Comparison of ENCODE assay signal across 13 mouse cellular contexts in genomic region chr1:80224839-80225412, GRCm38 (mm10). TPM values are rescaled to one million over a fixed set of nuclear protein-coding genes. Genes with fewer than 3 reads are reported as not detected.
DNase-seq lines count a peak whose midpoint lies in the region; ATAC-seq and TF ChIP-seq lines count a peak whose summit lies in the region.
"Had no signal": no experiment of that assay in that cellular context is flagged by ENCODE, and none has a peak within 500 bp of the region (broad histone marks: within the 10 kb centered on the region; RNA-seq: fewer than 3 reads in every experiment).

No protein-coding gene starts in this region.

- no peaks in the 10 kb centered on the region for H3K36me3 ChIP-seq in heart, postnatal 0 days (replicated peaks; ENCODE audit: control insufficient read depth, insufficient read depth, low read length)
- no peaks in the 10 kb centered on the region for H3K36me3 ChIP-seq in heart, embryonic 10.5 days
- no peaks in the 10 kb centered on the region for H3K36me3 ChIP-seq in lung, embryonic 15.5 days
- no peaks in the 10 kb centered on the region for H3K36me3 ChIP-seq in intestine, postnatal 0 days (ENCODE audit: control insufficient read depth, insufficient read depth)
- H3K36me3 ChIP-seq: heart, embryonic 13.5 days; liver, embryonic 13.5 days had no signal

- no peaks in the 10 kb centered on the region for H3K27me3 ChIP-seq in heart, postnatal 0 days (ENCODE audit: control insufficient read depth, insufficient read depth, low read length)
- no peaks in the 10 kb centered on the region for H3K27me3 ChIP-seq in heart, embryonic 10.5 days (ENCODE audit: insufficient read depth, poor library complexity, severe bottlenecking)
- no peaks in the 10 kb centered on the region for H3K27me3 ChIP-seq in lung, embryonic 15.5 days
- no peaks in the 10 kb centered on the region for H3K27me3 ChIP-seq in intestine, postnatal 0 days (replicated peaks; ENCODE audit: control insufficient read depth, insufficient read depth, low read length)
- H3K27me3 ChIP-seq: heart, embryonic 13.5 days; liver, embryonic 13.5 days had no signal

- H3K4me2 ChIP-seq in heart, postnatal 0 days (ENCODE audit: low read depth, low read length): no peak overlapping the region
- no peak overlapping the region for H3K4me2 ChIP-seq in lung, embryonic 15.5 days
- H3K4me2 ChIP-seq in intestine, postnatal 0 days (replicated peaks; ENCODE audit: low read depth): no peak overlapping the region
- H3K4me2 ChIP-seq: heart, embryonic 13.5 days; liver, embryonic 13.5 days had no signal

- H3K9ac ChIP-seq in heart, postnatal 0 days (replicated peaks; ENCODE audit: low read depth, low read length): no peak overlapping the region
- no peak overlapping the region for H3K9ac ChIP-seq in lung, embryonic 15.5 days
- no peak overlapping the region for H3K9ac ChIP-seq in intestine, postnatal 0 days (ENCODE audit: low read depth, low read length)
- H3K9ac ChIP-seq: heart, embryonic 13.5 days; liver, embryonic 13.5 days had no signal

- no peak for DNase-seq in heart, postnatal 0 days (ENCODE audit: low spot score)
- no peak for DNase-seq in heart, embryonic 10.5 days (ENCODE audit: low spot score)
- DNase-seq in lung, postnatal 4 days: no peak
- DNase-seq in gastrocnemius, postnatal 10 days: peak; percentile 25
- DNase-seq in thymus, postnatal 0 days (ENCODE audit: low spot score): peak; percentile 61
- DNase-seq: cerebellum, adult 2 months; liver, embryonic 13.5 days had no signal

- no peaks in the 10 kb centered on the region for H3K9me3 ChIP-seq in heart, postnatal 0 days (replicated peaks; ENCODE audit: control insufficient read depth, low read length)
- no peaks in the 10 kb centered on the region for H3K9me3 ChIP-seq in heart, embryonic 10.5 days
- H3K9me3 ChIP-seq in lung, embryonic 15.5 days: no peaks in the 10 kb centered on the region
- H3K9me3 ChIP-seq in intestine, postnatal 0 days (ENCODE audit: control insufficient read depth): no peaks in the 10 kb centered on the region
- H3K9me3 ChIP-seq: heart, embryonic 13.5 days; liver, embryonic 13.5 days had no signal

- no peak for TF ChIP-seq CTCF in heart, postnatal 0 days (IDR thresholded peaks at IDR 0.05; ENCODE audit: low read depth)
- TF ChIP-seq CTCF in intestine, postnatal 0 days (IDR thresholded peaks at IDR 0.05; ENCODE audit: low read depth): no peak

- H3K4me3 ChIP-seq in heart, postnatal 0 days (ENCODE audit: low read depth, low read length): no peak overlapping the region
- no peak overlapping the region for H3K4me3 ChIP-seq in heart, embryonic 10.5 days
- no peak overlapping the region for H3K4me3 ChIP-seq in lung, embryonic 15.5 days
- no peak overlapping the region for H3K4me3 ChIP-seq in intestine, postnatal 0 days (ENCODE audit: low read depth, low read length)
- H3K4me3 ChIP-seq: erythroblast, embryonic 14.5 days; heart, embryonic 13.5 days; liver, embryonic 13.5 days had no signal

- H3K4me1 ChIP-seq in heart, postnatal 0 days (ENCODE audit: control insufficient read depth, insufficient read depth): peaks cover 11% of the 10 kb centered on the region
- H3K4me1 ChIP-seq in heart, embryonic 10.5 days: peaks cover 8% of the 10 kb centered on the region
- no peaks in the 10 kb centered on the region for H3K4me1 ChIP-seq in lung, embryonic 15.5 days
- H3K4me1 ChIP-seq in intestine, postnatal 0 days (replicated peaks; ENCODE audit: control insufficient read depth, insufficient read depth, low read length): no peaks in the 10 kb centered on the region
- H3K4me1 ChIP-seq: liver, embryonic 13.5 days had no signal

- WGBS in heart, postnatal 0 days: 23% methylated on average over 3 of the region's 3 CpGs
- WGBS in heart, embryonic 10.5 days: 32% methylated on average over 3 of the region's 3 CpGs
- 27% methylated on average over 3 of the region's 3 CpGs for WGBS in lung, embryonic 15.5 days
- WGBS in intestine, postnatal 0 days: 47% methylated on average over 3 of the region's 3 CpGs

- no peak for TF ChIP-seq EP300 in heart, postnatal 0 days (IDR thresholded peaks at IDR 0.05; ENCODE audit: low read depth)

- no peak for ATAC-seq in heart, postnatal 0 days (ENCODE audit: insufficient read depth, low read depth)
- ATAC-seq in lung, embryonic 15.5 days (ENCODE audit: borderline replicate concordance, extremely low read depth, low FRiP score, low TSS enrichment): peak; percentile 23; the same call in 1 of the 2 replicates
- no peak for ATAC-seq in intestine, postnatal 0 days
- no peak for ATAC-seq in CD4-positive, CD25-positive, alpha-beta regulatory T cell, adult 4 months

- H3K27ac ChIP-seq in heart, postnatal 0 days (ENCODE audit: low read depth): peak overlapping the region; percentile 30
- H3K27ac ChIP-seq in heart, embryonic 10.5 days: no peak overlapping the region
- 0 out of 2 replicates have a peak overlapping the region, but pooled peaks have one; percentile 20 for H3K27ac ChIP-seq in lung, embryonic 15.5 days
- no peak overlapping the region for H3K27ac ChIP-seq in intestine, postnatal 0 days (ENCODE audit: low read depth, low read length)
- H3K27ac ChIP-seq: heart, embryonic 13.5 days; liver, embryonic 13.5 days had no signal

RNA-seq across cellular contexts. Expression of gene Fam124b, which starts 6.7 kb away (rescaled TPM):
- total RNA-seq in heart, postnatal 0 days (2014; rRNA removed; ENCODE audit: low replicate concordance): 0.15 and 2.7 TPM in 2 replicates
- 0.81 and 0.86 TPM in 2 replicates for polyA plus RNA-seq in heart, postnatal 0 days (2015; fragmentation: Nextera tagmentation; extraction: Ambion mirVana)
- polyA plus RNA-seq in heart, embryonic 10.5 days (2016; fragmentation: Nextera tagmentation; extraction: Ambion mirVana): 0.11 and 0.36 TPM in 2 replicates
- 2.9 and 3.3 TPM in 2 replicates for polyA plus RNA-seq in lung, embryonic 15.5 days (2015; fragmentation: Nextera tagmentation; extraction: Ambion mirVana)
- total RNA-seq in gastrocnemius, postnatal 10 days (2021): 1 to 10 TPM; 2.4 to 2.6 TPM
- 0.17 and 0.40 TPM in 2 replicates for polyA plus RNA-seq in thymus, postnatal 0 days (2015; fragmentation: Nextera tagmentation; extraction: Ambion mirVana)
- polyA plus RNA-seq in intestine, postnatal 0 days (2015; fragmentation: Nextera tagmentation; extraction: Ambion mirVana): 0.07 and 0.14 TPM in 2 replicates
- 1 to 10 TPM; 5.9 to 6.8 TPM for polyA plus RNA-seq in CD4-positive, CD25-positive, alpha-beta regulatory T cell, adult 4 months (2017; shearing (Covaris generic))
- polyA plus RNA-seq: erythroblast, embryonic 14.5 days; liver, embryonic 13.5 days; small intestine, adult 2 months had no signal

Comparison
In these comparisons a context has a peak if more than half of its experiments do, and no peak if none do; other contexts are left out.
1. H3K27ac ChIP-seq: peak in heart, postnatal 0 days (single experiment) and lung, embryonic 15.5 days (single experiment); none in heart, embryonic 10.5 days (single experiment) and intestine, postnatal 0 days (single experiment).
2. DNase-seq: peak in gastrocnemius, postnatal 10 days (single experiment) and thymus, postnatal 0 days (single experiment); none in heart, postnatal 0 days (single experiment), heart, embryonic 10.5 days (single experiment) and lung, postnatal 4 days (0 of 2).